Comparison of ENCODE assay signal across 18 mouse cellular contexts in genomic region chr13:90546288-90547035, GRCm38 (mm10).
DNase-seq lines count a peak whose midpoint lies in the region; ATAC-seq and TF ChIP-seq lines count a peak whose summit lies in the region.
"Had no signal": no experiment of that assay in that cellular context is flagged by ENCODE, and none has a peak within 500 bp of the region (broad histone marks: within the 10 kb centered on the region; RNA-seq: fewer than 3 reads in every experiment).

No protein-coding gene starts in this region.

- no peak for ATAC-seq in embryonic facial prominence, embryonic 14.5 days (ENCODE audit: low read depth)
- no peak for ATAC-seq in megakaryocyte-erythroid progenitor cell, adult 5-6 weeks (replicated peaks; ENCODE audit: low FRiP score, low TSS enrichment, poor library complexity, severe bottlenecking)
- no peak for ATAC-seq in kidney, embryonic 14.5 days (ENCODE audit: low FRiP score, low TSS enrichment)
- ATAC-seq: forebrain, embryonic 14.5 days had no signal

- no peak overlapping the region for H3K27ac ChIP-seq in embryonic facial prominence, embryonic 14.5 days (replicated peaks; ENCODE audit: low read depth, low read length)
- H3K27ac ChIP-seq in embryonic facial prominence, embryonic 10.5 days (replicated peaks), result no peak overlapping the region
- H3K27ac ChIP-seq in embryonic fibroblast, embryonic 13.5 days (ENCODE audit: insufficient read depth, low read length), result peak overlapping the region; percentile 92
- H3K27ac ChIP-seq in kidney, embryonic 14.5 days (ENCODE audit: low read depth, low read length), result no peak overlapping the region
- H3K27ac ChIP-seq: forebrain, embryonic 10.5 days; gastrocnemius, adult 2 months; hindbrain, embryonic 10.5 days; hindbrain, embryonic 15.5 days had no signal

- no peaks in the 10 kb centered on the region for H3K9me3 ChIP-seq in embryonic facial prominence, embryonic 14.5 days (ENCODE audit: control insufficient read depth, low read length)
- no peaks in the 10 kb centered on the region for H3K9me3 ChIP-seq in embryonic facial prominence, embryonic 10.5 days
- no peaks in the 10 kb centered on the region for H3K9me3 ChIP-seq in kidney, embryonic 14.5 days (ENCODE audit: control insufficient read depth, low read length)
- H3K9me3 ChIP-seq: forebrain, embryonic 10.5 days; heart, embryonic 12.5 days; hindbrain, embryonic 10.5 days; hindbrain, embryonic 15.5 days had no signal

- no peak for TF ChIP-seq POLR2A in embryonic fibroblast, embryonic 13.5 days (IDR thresholded peaks at IDR 0.05; ENCODE audit: low read depth, low read length)
- TF ChIP-seq POLR2A in myocyte (IDR thresholded peaks at IDR 0.05; ENCODE audit: insufficient read length, low read depth), result no peak

- no peak for TF ChIP-seq CTCF in embryonic fibroblast, embryonic 13.5 days (IDR thresholded peaks at IDR 0.05; ENCODE audit: borderline replicate concordance, insufficient read depth, low read length)

- H3K4me1 ChIP-seq in embryonic facial prominence, embryonic 14.5 days (ENCODE audit: control insufficient read depth, insufficient read depth, low read length), result no peaks in the 10 kb centered on the region
- H3K4me1 ChIP-seq in embryonic facial prominence, embryonic 10.5 days, result no peaks in the 10 kb centered on the region
- 0 out of 2 replicates have a peak, but pooled peaks cover 4% of the 10 kb centered on the region for H3K4me1 ChIP-seq in embryonic fibroblast, embryonic 13.5 days (ENCODE audit: control insufficient read depth, insufficient read depth, low read length)
- no peaks in the 10 kb centered on the region for H3K4me1 ChIP-seq in kidney, embryonic 14.5 days (ENCODE audit: control insufficient read depth, insufficient read depth, low read length)
- H3K4me1 ChIP-seq: forebrain, embryonic 10.5 days; heart, embryonic 12.5 days; hindbrain, embryonic 10.5 days; hindbrain, embryonic 15.5 days had no signal

- DNase-seq in embryonic facial prominence, embryonic 14.5 days (ENCODE audit: low spot score), result peak; percentile 20
- no peak for DNase-seq in embryonic facial prominence, embryonic 10.5 days (ENCODE audit: low spot score)
- peak; percentile 37 for DNase-seq in 3T3-L1 (ENCODE audit: low read depth, low spot score)
- DNase-seq: adrenal gland, adult 8-10 months; adrenal gland, postnatal 36 days; cerebellum, adult 2 months; cerebellum, postnatal 10 days; gastrocnemius, adult 2 months; gastrocnemius, postnatal 25 days had no signal

- H3K79me2 ChIP-seq in myocyte (ENCODE audit: control insufficient read depth, insufficient read depth), result no peaks in the 10 kb centered on the region

- H3K27me3 ChIP-seq in embryonic facial prominence, embryonic 14.5 days (replicated peaks; ENCODE audit: control insufficient read depth, insufficient read depth, low read length), result no peaks in the 10 kb centered on the region
- H3K27me3 ChIP-seq in embryonic facial prominence, embryonic 10.5 days (replicated peaks; ENCODE audit: low read depth, poor library complexity, severe bottlenecking), result no peaks in the 10 kb centered on the region
- H3K27me3 ChIP-seq in myocyte (ENCODE audit: control insufficient read depth, insufficient read depth, insufficient read length), result no peaks in the 10 kb centered on the region
- H3K27me3 ChIP-seq in kidney, embryonic 14.5 days (ENCODE audit: control insufficient read depth, insufficient read depth, low read length), result no peaks in the 10 kb centered on the region
- H3K27me3 ChIP-seq: heart, embryonic 12.5 days; hindbrain, embryonic 15.5 days had no signal

- H3K4me3 ChIP-seq in embryonic facial prominence, embryonic 14.5 days (ENCODE audit: low read depth, low read length), result no peak overlapping the region
- H3K4me3 ChIP-seq in embryonic facial prominence, embryonic 10.5 days, result no peak overlapping the region
- H3K4me3 ChIP-seq in embryonic fibroblast, embryonic 13.5 days (ENCODE audit: insufficient read depth, low read length), result no peak overlapping the region
- H3K4me3 ChIP-seq in myocyte, result no peak overlapping the region
- no peak overlapping the region for H3K4me3 ChIP-seq in kidney, embryonic 14.5 days (ENCODE audit: low read length)
- H3K4me3 ChIP-seq: forebrain, embryonic 10.5 days; gastrocnemius, adult 2 months; heart, embryonic 12.5 days; hindbrain, embryonic 10.5 days; hindbrain, embryonic 15.5 days had no signal

- H3K36me3 ChIP-seq in embryonic facial prominence, embryonic 14.5 days (ENCODE audit: control insufficient read depth, insufficient read depth, low read length), result no peaks in the 10 kb centered on the region
- H3K36me3 ChIP-seq in embryonic facial prominence, embryonic 10.5 days (replicated peaks), result no peaks in the 10 kb centered on the region
- no peaks in the 10 kb centered on the region for H3K36me3 ChIP-seq in myocyte (ENCODE audit: control insufficient read depth, insufficient read depth)
- H3K36me3 ChIP-seq in kidney, embryonic 14.5 days (ENCODE audit: control insufficient read depth, insufficient read depth, low read length), result no peaks in the 10 kb centered on the region
- H3K36me3 ChIP-seq: forebrain, embryonic 10.5 days; heart, embryonic 12.5 days; hindbrain, embryonic 10.5 days; hindbrain, embryonic 15.5 days had no signal

- H3K9ac ChIP-seq in embryonic facial prominence, embryonic 14.5 days (ENCODE audit: low read depth, low read length), result no peak overlapping the region
- no peak overlapping the region for H3K9ac ChIP-seq in kidney, embryonic 14.5 days (ENCODE audit: low read depth, low read length)
- H3K9ac ChIP-seq: heart, embryonic 12.5 days; hindbrain, embryonic 15.5 days had no signal

- H3K4me2 ChIP-seq in embryonic facial prominence, embryonic 14.5 days (ENCODE audit: low read depth, low read length), result no peak overlapping the region
- peak overlapping the region; percentile 46 for H3K4me2 ChIP-seq in myocyte (ENCODE audit: low read depth)
- no peak overlapping the region for H3K4me2 ChIP-seq in kidney, embryonic 14.5 days (replicated peaks; ENCODE audit: low read depth, low read length)
- H3K4me2 ChIP-seq: heart, embryonic 12.5 days; hindbrain, embryonic 15.5 days had no signal

- 45% methylated on average over 1 of the region's 1 CpGs for WGBS in embryonic facial prominence, embryonic 14.5 days
- WGBS in embryonic facial prominence, embryonic 10.5 days, result 85% methylated on average over 1 of the region's 1 CpGs
- 75% methylated on average over 1 of the region's 1 CpGs for WGBS in kidney, embryonic 14.5 days

- H3ac ChIP-seq in myocyte (ENCODE audit: control insufficient read depth, insufficient read length), result no peak overlapping the region

TF ChIP-seq in myocyte, 11 proteins besides CTCF, POLR2A, EP300 and RAD21:
- peak; percentile 73; the same call in 1 of the 2 replicates for TF ChIP-seq CEBPB (IDR thresholded peaks at IDR 0.05; ENCODE audit: insufficient read depth, poor library complexity, severe bottlenecking)
- no peak for TF ChIP-seq TCF3 (IDR thresholded peaks at IDR 0.05; ENCODE audit: insufficient read length, low read depth)
- TF ChIP-seq USF1 (IDR thresholded peaks at IDR 0.05; ENCODE audit: low read depth), result peak; percentile 56
- no peak for TF ChIP-seq SRF (IDR thresholded peaks at IDR 0.05; ENCODE audit: control insufficient read depth, insufficient read length, low read depth)
TF ChIP-seq in myocyte: peak in this region for 2.
